Mouse (Mus musculus) lung, postnatal 0 days (tissue): ENCODE data around the gene Ube2d1. TPM values are rescaled to one million over a fixed set of nuclear protein-coding genes. Genes with fewer than 3 reads are reported as not detected.

Experiments
- ATAC-seq: fragments of 200-750 bp; cut with Nextera tagmentation; 2 replicates; pipeline ENCODE4 v1.8.0; 2017; ENCODE audit warnings: moderate library complexity
- DNase-seq: peaks from one replicate; pipeline ENCODE4 v3.0.0-alpha.2; 2016; ENCODE audit warnings: low spot score
- H3K27ac ChIP-seq: fragments of 300-500 bp; sonication (generic); 2 replicates; pipeline ENCODE4 v1.5.1; 2014; ENCODE audit warnings: antibody characterized with exemption, mild to moderate bottlenecking, low read length, mixed read lengths
- H3K27me3 ChIP-seq: fragments of 300-500 bp; sonication (generic); replicated peaks from 2 replicates; pipeline ENCODE4 v1.6.1; 2014; ENCODE audit warnings: low read length, mixed read lengths; ENCODE audit not compliant: insufficient read depth
- H3K36me3 ChIP-seq: fragments of 300-500 bp; sonication (generic); 2 replicates; pipeline ENCODE4 v1.6.1; 2014; ENCODE audit warnings: low read length, mixed read lengths; ENCODE audit not compliant: insufficient read depth
- H3K4me1 ChIP-seq: fragments of 300-500 bp; sonication (generic); 2 replicates; pipeline ENCODE4 v1.6.1; 2014; ENCODE audit warnings: antibody characterized with exemption, low read depth, low read length, mixed read lengths; ENCODE audit not compliant: insufficient read depth
- H3K4me2 ChIP-seq: fragments of 300-500 bp; sonication (generic); replicated peaks from 2 replicates; pipeline ENCODE4 v1.6.1; 2014; ENCODE audit warnings: low read depth, mild to moderate bottlenecking, low read length, moderate library complexity, mixed read lengths
- H3K4me3 ChIP-seq: fragments of 300-500 bp; sonication (generic); 2 replicates; pipeline ENCODE4 v1.5.1; 2014; ENCODE audit warnings: low read depth, low read length
- H3K9ac ChIP-seq: fragments of 300-500 bp; sonication (generic); replicated peaks from 2 replicates; pipeline ENCODE4 v1.6.1; 2014; ENCODE audit warnings: low read depth, mild to moderate bottlenecking
- H3K9me3 ChIP-seq: fragments of 300-500 bp; sonication (generic); 2 replicates; pipeline ENCODE4 v1.6.1; 2016; ENCODE audit warnings: low read length, mixed read lengths
- CTCF ChIP-seq: IDR thresholded peaks from 2 replicates; pipeline ENCODE4 v1.5.1; 2016; ENCODE audit warnings: antibody characterized with exemption, mild to moderate bottlenecking
- EP300 ChIP-seq: IDR thresholded peaks from 2 replicates; pipeline ENCODE4 v1.6.1; 2016; ENCODE audit warnings: antibody characterized with exemption, mild to moderate bottlenecking, control low read depth
- WGBS: fragments of 180-500 bp; shearing (Covaris S2); extraction: QIAGEN DNeasy Blood & Tissue Kit; methylation state at CpG from one replicate; pipeline ENCODE4 v1.1.7; 2014; 5-methylcytosine and 5-hydroxymethylcytosine counted together
- polyA plus RNA-seq: library from polyadenylated mRNA; unstranded; fragments of >200 nt; fragmentation: Nextera tagmentation; extraction: Ambion mirVana; gene quantifications from 2 replicates; pipeline ENCODE4 v1.2.1, GENCODE M21; 2015

Gene Ube2d1
- polyA plus RNA-seq, 1 experiment from 2014 or later, result 31.9 TPM

DNA sequence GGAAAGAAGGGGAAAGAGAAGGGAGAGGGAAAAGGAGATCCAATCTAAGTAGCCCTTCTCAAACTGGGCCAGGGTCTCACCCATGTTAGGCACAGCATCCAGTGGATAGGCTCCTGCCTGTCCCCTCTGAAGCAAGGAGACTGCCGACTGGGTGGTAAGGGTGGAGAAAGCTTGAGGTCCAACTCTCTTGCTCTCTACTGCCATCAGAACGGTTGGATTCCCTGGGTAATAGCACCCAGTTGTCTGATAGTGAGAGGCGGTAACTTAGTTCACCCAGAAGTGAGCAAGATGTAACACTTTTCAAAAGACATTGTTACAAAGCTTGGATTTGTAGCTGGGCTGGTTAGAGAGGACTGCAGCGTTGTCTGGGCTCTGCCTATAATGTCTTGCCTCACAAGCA is 8.2 kb upstream of the Ube2d1 start:
- H3K4me2 ChIP-seq, result no peak overlapping the region
- 49% methylated on average over 4 of the region's 4 CpGs for WGBS

DNA sequence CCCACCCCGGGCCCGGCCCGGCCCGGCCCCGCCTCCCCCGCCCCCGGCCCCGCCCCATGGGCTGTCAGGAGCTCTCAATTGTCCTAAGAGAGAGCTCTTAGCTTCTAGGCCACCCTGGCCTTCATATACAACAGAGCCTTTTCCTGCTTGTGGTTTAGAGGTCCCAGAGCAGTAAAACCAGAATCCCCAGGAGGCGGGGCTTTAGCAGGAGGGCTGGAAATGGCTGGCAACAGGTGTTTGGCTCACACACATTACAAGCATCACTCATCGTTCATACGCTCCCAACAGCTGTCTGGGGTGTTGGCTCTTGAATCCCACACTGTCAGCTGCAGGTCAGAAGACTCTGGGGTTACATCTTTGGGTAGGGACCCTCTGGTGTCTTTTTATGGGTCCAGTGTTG is 7.2 kb upstream of the Ube2d1 start:
- WGBS, result 12% methylated on average over 4 of the region's 11 CpGs
- Histone ChIP-seq H3K36me3 (no peaks in the 10 kb centered on the region), H3K4me1 (no peaks in the 10 kb centered on the region), H3K9ac (no peak overlapping the region), H3K27ac (no peak overlapping the region), H3K9me3 (no peaks in the 10 kb centered on the region), H3K4me3 (no peak overlapping the region), H3K27me3 (no peaks in the 10 kb centered on the region), H3K4me2 (no peak overlapping the region; the same call in 1 of the 2 replicates)
- TF ChIP-seq EP300, result no peak
- TF ChIP-seq CTCF, result no peak
- peak; percentile 64 for ATAC-seq
- peak; percentile 59 for DNase-seq

More for the DNA sequence above, 8.2 kb upstream of the Ube2d1 start:
- Histone ChIP-seq H3K9ac (no peak overlapping the region), H3K4me3 (no peak overlapping the region), H3K9me3 (no peaks in the 10 kb centered on the region), H3K36me3 (no peaks in the 10 kb centered on the region), H3K27me3 (no peaks in the 10 kb centered on the region), H3K4me1 (no peaks in the 10 kb centered on the region), H3K27ac (no peak overlapping the region)
- TF ChIP-seq EP300 (no peak), CTCF (peak; percentile 19; the same call in 1 of the 2 replicates)
- ATAC-seq, result no peak
- no peak for DNase-seq

DNA sequence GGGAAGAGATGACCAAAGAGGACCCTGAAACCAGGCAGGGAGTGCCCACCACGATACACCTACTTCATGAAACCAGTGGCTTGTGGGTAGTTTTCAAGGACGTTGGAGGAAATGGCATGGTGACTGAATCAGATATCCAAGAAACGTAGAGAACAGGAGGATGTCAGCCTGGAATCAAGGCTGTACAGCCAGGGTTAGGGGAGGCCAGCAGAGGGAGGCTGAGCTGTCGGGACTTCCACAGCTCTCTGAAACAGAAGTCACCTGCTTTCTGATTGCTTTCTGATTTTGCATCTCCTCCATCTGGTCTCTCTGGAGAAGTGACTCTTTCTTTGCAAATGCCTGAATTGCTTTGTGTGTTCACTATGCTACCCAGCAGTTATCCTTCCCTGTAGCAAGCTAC is 6.7 kb upstream of the Ube2d1 start:
- H3K27ac ChIP-seq, result no peak overlapping the region
- TF ChIP-seq EP300 (no peak), CTCF (no peak)
- no peak overlapping the region; the same call in 1 of the 2 replicates for H3K4me2 ChIP-seq
- no peaks in the 10 kb centered on the region for H3K36me3 ChIP-seq
- H3K9me3 ChIP-seq, result no peaks in the 10 kb centered on the region
- H3K9ac ChIP-seq, result no peak overlapping the region
- WGBS, result 11% methylated on average over 4 of the region's 4 CpGs
- no peak for ATAC-seq
- no peaks in the 10 kb centered on the region for H3K4me1 ChIP-seq
- no peaks in the 10 kb centered on the region for H3K27me3 ChIP-seq
- DNase-seq, result no peak
- H3K4me3 ChIP-seq, result no peak overlapping the region

DNA sequence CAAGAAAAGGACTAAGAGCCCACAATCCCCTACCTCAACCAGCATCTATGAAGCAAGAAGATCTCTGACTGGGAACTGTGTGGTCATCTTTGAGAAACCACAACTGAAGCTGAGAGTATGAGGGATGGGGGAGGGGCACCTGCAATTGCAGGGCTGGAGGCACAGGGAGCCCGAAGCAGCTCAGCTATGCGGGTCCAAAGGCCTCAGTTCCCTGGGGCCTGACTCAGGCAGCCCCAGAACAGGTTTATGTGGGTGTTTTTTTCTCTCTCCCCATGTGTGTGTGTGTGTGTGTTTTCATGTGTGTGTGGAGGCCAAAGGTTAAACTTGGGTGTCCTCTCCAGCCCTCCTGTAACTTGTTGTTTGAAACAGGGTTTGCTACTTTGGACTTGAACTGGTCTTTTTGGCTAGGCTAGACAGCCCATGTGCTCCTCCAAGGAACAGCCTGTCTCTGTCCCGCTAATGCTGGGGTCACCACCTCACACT is 6.2 kb upstream of the Ube2d1 start:
- H3K27me3 ChIP-seq, result no peaks in the 10 kb centered on the region
- ATAC-seq, result no peak
- no peaks in the 10 kb centered on the region for H3K36me3 ChIP-seq
- H3K9me3 ChIP-seq, result no peaks in the 10 kb centered on the region
- TF ChIP-seq CTCF, result no peak
- no peak overlapping the region for H3K9ac ChIP-seq
- 28% methylated on average over 3 of the region's 3 CpGs for WGBS
- H3K27ac ChIP-seq, result no peak overlapping the region
- no peak overlapping the region for H3K4me2 ChIP-seq
- DNase-seq, result no peak
- no peak overlapping the region for H3K4me3 ChIP-seq
- H3K4me1 ChIP-seq, result no peaks in the 10 kb centered on the region

DNA sequence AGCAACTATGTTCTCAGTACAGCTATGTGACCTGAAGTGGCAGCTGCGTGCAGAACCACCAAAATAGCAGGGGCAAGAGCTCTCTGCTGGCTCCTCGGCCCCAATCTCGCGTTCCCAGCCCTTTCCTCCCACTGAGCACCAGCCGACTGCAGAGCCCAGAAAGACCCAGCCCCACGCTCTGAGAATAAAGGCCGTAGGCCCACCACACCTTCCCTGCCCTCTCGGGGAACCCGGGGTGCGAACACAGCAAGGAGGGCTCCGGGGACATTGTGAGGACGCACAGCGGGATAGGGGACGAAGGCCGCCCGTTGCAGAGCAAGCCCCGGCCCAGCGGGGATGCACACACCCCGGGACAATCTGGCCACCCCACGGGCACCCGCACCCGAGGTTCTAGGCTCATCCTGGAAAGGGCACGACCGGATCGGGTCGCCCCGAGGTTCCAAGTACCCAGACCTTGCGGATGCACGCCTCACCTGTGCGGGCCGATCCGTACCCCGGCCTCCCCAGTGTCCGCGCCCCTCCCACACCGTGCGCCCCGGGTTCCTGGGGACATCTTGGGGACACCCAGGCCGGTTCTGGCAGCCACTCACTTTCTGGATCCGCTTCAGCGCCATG is 444 bp downstream of the Ube2d1 start:
- Histone ChIP-seq H3K4me2 (peak overlapping the region; percentile 95), H3K9ac (peak overlapping the region; percentile 72), H3K9me3 (no peaks in the 10 kb centered on the region), H3K36me3 (no peaks in the 10 kb centered on the region), H3K27ac (peak overlapping the region; percentile 38), H3K27me3 (no peaks in the 10 kb centered on the region), H3K4me1 (peaks cover 5% of the 10 kb centered on the region; the same call in 1 of the 2 replicates), H3K4me3 (peak overlapping the region; percentile 95)
- TF ChIP-seq EP300, result no peak
- no peak for TF ChIP-seq CTCF
- peak; percentile 20 for DNase-seq
- 4% methylated on average over 35 of the region's 41 CpGs for WGBS
- peak; percentile 67 for ATAC-seq

DNA sequence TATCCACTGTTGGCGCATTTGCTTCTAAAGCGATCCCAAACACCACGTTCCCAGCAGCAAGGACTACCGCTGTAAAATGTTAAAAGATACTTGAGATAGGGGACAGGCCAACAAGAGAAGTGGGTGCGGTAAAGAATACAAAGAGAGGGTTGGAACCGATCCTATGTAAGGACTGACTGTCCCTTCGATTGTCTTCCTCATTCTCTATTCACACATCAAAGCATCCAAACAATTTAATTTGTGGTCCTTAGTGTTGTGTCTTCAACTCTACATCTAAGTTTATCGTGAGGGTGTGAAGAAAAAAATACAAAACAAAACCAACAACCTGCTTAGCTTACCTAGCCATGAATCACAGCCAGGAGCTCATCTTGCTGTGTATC is 941 bp downstream of the Ube2d1 start:
- Histone ChIP-seq H3K9ac (peak overlapping the region; percentile 72), H3K27ac (no peak overlapping the region), H3K4me3 (peak overlapping the region; percentile 95), H3K4me1 (peaks cover 5% of the 10 kb centered on the region; the same call in 1 of the 2 replicates), H3K36me3 (no peaks in the 10 kb centered on the region), H3K9me3 (no peaks in the 10 kb centered on the region), H3K27me3 (no peaks in the 10 kb centered on the region), H3K4me2 (peak overlapping the region; percentile 95)
- TF ChIP-seq EP300 (no peak), CTCF (no peak)
- DNase-seq, result no peak
- ATAC-seq, result no peak
- 9% methylated on average over 8 of the region's 8 CpGs for WGBS
